Mouse (Mus musculus) liver, embryonic 18 days (tissue): ENCODE data around the gene Tmem132a. TPM values are rescaled to one million over a fixed set of nuclear protein-coding genes. Genes with fewer than 3 reads are reported as not detected.

Experiments used
- polyA plus RNA-seq: library from polyadenylated mRNA; depleted of rRNA; stranded (reverse); fragments of >200 nt; gene quantifications from 2 replicates; pipeline ENCODE4 v1.2.3, GENCODE M21; 2012; rRNA removed

Gene Tmem132a
- polyA plus RNA-seq, result 2.2 and 2.5 TPM in 2 replicates

GRCm38 (mm10) chr19:10869886-10870527 lies at the start of gene Tmem132a:
Tmem132a (minus strand) TSS chr19:10869940.

GRCm38 (mm10) chr19:10895016-10895528 lies 25.3 kb upstream of the Tmem132a start, which contains the start of gene Prpf19:
Prpf19 (plus strand) TSS chr19:10895231.

GRCm38 (mm10) chr19:10881426-10882154 lies 11.8 kb upstream of the Tmem132a start, which contains the start of gene Tmem109:
Tmem109 (minus strand) TSS chr19:10882001.

GRCm38 (mm10) chr19:10839010-10839892 lies 30.5 kb downstream of the Tmem132a start, which contains the start of gene Slc15a3:
Slc15a3 (plus strand) TSS chr19:10839727.

GRCm38 (mm10) chr19:10829436-10830175 lies 40.1 kb downstream of the Tmem132a start, which contains the start of gene Cd6:
Cd6 (minus strand) TSS chr19:10830058.

Other genes starting within 250 kb of the Tmem132a start
- gene Vwce, start 235.7 kb downstream of the Tmem132a start, polyA plus RNA-seq, result 15.1 and 19.5 TPM in 2 replicates
- gene Pga5, start 191.9 kb downstream of the Tmem132a start, polyA plus RNA-seq, result 0.02 TPM in 1 of 2 replicates, not detected in the other
- gene Vps37c, start 181.2 kb downstream of the Tmem132a start, polyA plus RNA-seq, result 5.9 and 7.1 TPM in 2 replicates
- 0.08 and 0.10 TPM in 2 replicates for gene Cd5, start 130.9 kb downstream of the Tmem132a start, polyA plus RNA-seq
- 0.04 TPM in 1 of 2 replicates, not detected in the other for gene Cd6, start 39.9 kb downstream of the Tmem132a start, polyA plus RNA-seq
- gene Slc15a3, start 30.2 kb downstream of the Tmem132a start, polyA plus RNA-seq, result 8.7 and 8.9 TPM in 2 replicates
- gene Tmem109, start 12.1 kb upstream of the Tmem132a start, polyA plus RNA-seq, result 10.9 and 11.7 TPM in 2 replicates
- gene Prpf19, start 25.3 kb upstream of the Tmem132a start, polyA plus RNA-seq, result 77.0 and 84.9 TPM in 2 replicates
- not detected in 2 replicates for gene Zp1, start 50.7 kb upstream of the Tmem132a start, polyA plus RNA-seq
- gene Ptgdr2, start 67.2 kb upstream of the Tmem132a start, polyA plus RNA-seq, result 0.05 and 0.08 TPM in 2 replicates
- 2.6 and 2.8 TPM in 2 replicates for gene Ccdc86, start 79.3 kb upstream of the Tmem132a start, polyA plus RNA-seq
- gene Ms4a10, start 104.7 kb upstream of the Tmem132a start, polyA plus RNA-seq, result 0.28 TPM in 1 of 2 replicates, not detected in the other
- gene Ms4a15, start 123.3 kb upstream of the Tmem132a start, polyA plus RNA-seq, result not detected in 2 replicates
- gene Ms4a18, start 148.1 kb upstream of the Tmem132a start, polyA plus RNA-seq, result not detected in 2 replicates
- 0.31 and 0.34 TPM in 2 replicates for gene Ms4a8a, start 211.2 kb upstream of the Tmem132a start, polyA plus RNA-seq